Mouse (Mus musculus) liver, postnatal 0 days (tissue): ENCODE data around the gene Capn7. TPM values are rescaled to one million over a fixed set of nuclear protein-coding genes. Genes with fewer than 3 reads are reported as not detected.

Experiments
- ATAC-seq: fragments of 200-750 bp; cut with Nextera tagmentation; 2 replicates; pipeline ENCODE4 v1.8.0; 2017; ENCODE audit warnings: mild to moderate bottlenecking, moderate library complexity
- DNase-seq: peaks from one replicate; pipeline ENCODE4 v3.0.0-alpha.2; 2016
- H3K27ac ChIP-seq: fragments of 300-500 bp; sonication (generic); 2 replicates; pipeline ENCODE4 v1.5.1; 2014; ENCODE audit warnings: antibody characterized with exemption, moderate library complexity, mild to moderate bottlenecking, low read depth
- H3K27me3 ChIP-seq: fragments of 300-500 bp; sonication (generic); 2 replicates; pipeline ENCODE4 v1.6.1; 2014; ENCODE audit warnings: low read length, control low read depth, mixed read lengths; ENCODE audit not compliant: insufficient read depth
- H3K36me3 ChIP-seq: fragments of 300-500 bp; sonication (generic); replicated peaks from 2 replicates; pipeline ENCODE4 v1.6.1; 2014; ENCODE audit warnings: mild to moderate bottlenecking, control low read depth, low read length, moderate library complexity, mixed read lengths; ENCODE audit not compliant: insufficient read depth
- H3K4me1 ChIP-seq: fragments of 300-500 bp; sonication (generic); 2 replicates; pipeline ENCODE4 v1.6.1; 2014; ENCODE audit warnings: antibody characterized with exemption, mild to moderate bottlenecking, control low read depth; ENCODE audit not compliant: insufficient read depth
- H3K4me2 ChIP-seq: fragments of 300-500 bp; sonication (generic); 2 replicates; pipeline ENCODE4 v1.6.1; 2014; ENCODE audit warnings: low read depth, mild to moderate bottlenecking, low read length, moderate library complexity, mixed read lengths
- H3K4me3 ChIP-seq: fragments of 300-500 bp; sonication (generic); 2 replicates; pipeline ENCODE4 v1.5.1; 2014; ENCODE audit warnings: low read depth, low read length
- H3K9ac ChIP-seq: fragments of 300-500 bp; sonication (generic); replicated peaks from 2 replicates; pipeline ENCODE4 v1.6.1; 2014; ENCODE audit warnings: mild to moderate bottlenecking, moderate library complexity
- H3K9me3 ChIP-seq: fragments of 300-500 bp; sonication (generic); 2 replicates; pipeline ENCODE4 v1.6.1; 2016; ENCODE audit warnings: mild to moderate bottlenecking, control low read depth, low read length, mixed read lengths
- CTCF ChIP-seq: sonication (generic); IDR thresholded peaks from 2 replicates; pipeline ENCODE4 v1.5.1; 2016; ENCODE audit warnings: antibody characterized with exemption, low read depth
- EP300 ChIP-seq: IDR thresholded peaks from 2 replicates; pipeline ENCODE4 v1.6.1; 2016; ENCODE audit warnings: antibody characterized with exemption, low read depth, mild to moderate bottlenecking
- WGBS: fragments of 180-500 bp; shearing (Covaris S2); extraction: QIAGEN DNeasy Blood & Tissue Kit; methylation state at CpG from one replicate; pipeline ENCODE4 v1.1.7; 2014; ENCODE audit not compliant: insufficient replicate concordance; 5-methylcytosine and 5-hydroxymethylcytosine counted together
- polyA plus RNA-seq: library from polyadenylated mRNA; unstranded; fragments of >200 nt; fragmentation: Nextera tagmentation; extraction: Ambion mirVana; gene quantifications from 2 replicates; pipeline ENCODE4 v1.2.1, GENCODE M21; 2015

Capn7 gene
- polyA plus RNA-seq, 1 experiment from 2014 or later = 12.4 TPM

GRCm38 (mm10) chr14:31327196-31327595, 9.2 kb upstream of the Capn7 start:
- Histone ChIP-seq H3K27me3 (no peaks in the 10 kb centered on the region), H3K4me1 (peaks cover 11% of the 10 kb centered on the region), H3K36me3 (no peaks in the 10 kb centered on the region), H3K9ac (no peak overlapping the region), H3K27ac (no peak overlapping the region), H3K4me3 (no peak overlapping the region), H3K4me2 (no peak overlapping the region), H3K9me3 (no peaks in the 10 kb centered on the region)
- no peak for ATAC-seq
- DNase-seq = peak; percentile 12
- 87% methylated on average over 1 of the region's 1 CpGs for WGBS
- TF ChIP-seq EP300 = no peak
- no peak for TF ChIP-seq CTCF

GRCm38 (mm10) chr14:31327681-31328080, 8.8 kb upstream of the Capn7 start:
- Histone ChIP-seq H3K36me3 (no peaks in the 10 kb centered on the region), H3K4me3 (no peak overlapping the region), H3K9me3 (no peaks in the 10 kb centered on the region), H3K27ac (no peak overlapping the region), H3K9ac (no peak overlapping the region), H3K4me2 (no peak overlapping the region), H3K27me3 (no peaks in the 10 kb centered on the region), H3K4me1 (peaks cover 11% of the 10 kb centered on the region)
- peak; percentile 9 for DNase-seq
- TF ChIP-seq CTCF (peak; percentile 61), EP300 (no peak)
- WGBS = 63% methylated on average over 4 of the region's 4 CpGs
- ATAC-seq = no peak

DNA sequence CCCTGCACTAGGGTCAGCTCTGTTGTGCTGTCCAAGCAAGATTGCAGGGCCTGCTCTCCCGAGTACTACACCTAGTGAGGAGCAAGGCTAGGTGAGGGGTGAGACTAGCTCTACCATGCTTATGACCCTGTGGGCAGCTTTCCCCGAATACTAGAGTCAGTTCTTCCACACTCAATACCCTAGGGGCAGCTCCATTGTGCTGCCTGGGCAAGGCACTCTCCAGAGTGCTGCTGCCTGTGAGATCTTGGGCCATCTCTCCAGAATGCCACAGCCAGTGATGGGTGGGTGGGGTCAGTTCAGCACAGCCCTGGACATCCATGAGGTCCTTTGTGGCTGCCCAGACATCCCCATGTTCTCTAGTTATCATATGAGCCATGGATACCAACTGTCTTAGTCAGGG, 6.7 kb upstream of the Capn7 start:
- TF ChIP-seq EP300 (no peak), CTCF (no peak)
- 44% methylated on average over 2 of the region's 2 CpGs for WGBS
- no peak for DNase-seq

GRCm38 (mm10) chr14:31330957-31331356, 5.5 kb upstream of the Capn7 start:
- Histone ChIP-seq H3K4me3 (no peak overlapping the region), H3K9me3 (no peaks in the 10 kb centered on the region), H3K9ac (no peak overlapping the region), H3K36me3 (no peaks in the 10 kb centered on the region), H3K27ac (no peak overlapping the region), H3K27me3 (no peaks in the 10 kb centered on the region), H3K4me2 (no peak overlapping the region), H3K4me1 (no peaks in the 10 kb centered on the region)
- 52% methylated on average over 4 of the region's 4 CpGs for WGBS
- DNase-seq (no peak), ATAC-seq (no peak)
- TF ChIP-seq CTCF = no peak
- TF ChIP-seq EP300 = no peak

More for the DNA sequence above, 6.7 kb upstream of the Capn7 start:
- Histone ChIP-seq H3K4me3 (no peak overlapping the region), H3K9me3 (no peaks in the 10 kb centered on the region), H3K36me3 (no peaks in the 10 kb centered on the region), H3K4me2 (no peak overlapping the region), H3K4me1 (no peaks in the 10 kb centered on the region), H3K27ac (no peak overlapping the region), H3K9ac (no peak overlapping the region), H3K27me3 (no peaks in the 10 kb centered on the region)
- ATAC-seq = no peak

DNA sequence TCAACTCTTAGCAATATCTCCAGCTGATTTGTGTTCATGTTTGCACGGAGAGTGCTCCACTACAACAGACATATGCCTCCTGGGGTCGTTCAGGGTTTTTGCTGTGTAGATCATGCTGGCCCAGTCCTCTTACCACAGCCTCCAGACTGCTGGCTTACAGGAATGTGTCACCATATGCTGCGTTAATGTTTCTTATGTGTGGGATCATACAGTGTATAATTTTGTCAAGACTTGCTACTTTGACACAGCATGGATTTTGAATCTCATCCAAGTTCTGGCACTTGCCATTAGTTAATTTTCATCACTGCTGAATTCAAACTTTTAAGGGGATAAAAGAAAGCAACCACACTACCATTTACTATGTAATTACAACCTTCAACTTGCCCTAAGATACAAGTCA, 673 bp upstream of the Capn7 start:
- 0 out of 2 replicates have a peak, but pooled peaks cover 3% of the 10 kb centered on the region for H3K4me1 ChIP-seq
- peaks cover 7% of the 10 kb centered on the region for H3K36me3 ChIP-seq
- no peaks in the 10 kb centered on the region for H3K27me3 ChIP-seq
- no peaks in the 10 kb centered on the region for H3K9me3 ChIP-seq
- WGBS = 57% methylated on average over 3 of the region's 3 CpGs
- H3K9ac ChIP-seq = peak overlapping the region; percentile 52
- no peak overlapping the region for H3K27ac ChIP-seq
- peak overlapping the region; percentile 71 for H3K4me2 ChIP-seq
- DNase-seq (no peak), ATAC-seq (no peak)
- H3K4me3 ChIP-seq = peak overlapping the region; percentile 88
- TF ChIP-seq EP300 = no peak
- TF ChIP-seq CTCF = no peak

GRCm38 (mm10) chr14:31337406-31337805, 968 bp downstream of the Capn7 start:
- WGBS = 20% methylated on average over 7 of the region's 7 CpGs
- Histone ChIP-seq H3K9me3 (no peaks in the 10 kb centered on the region), H3K27me3 (no peaks in the 10 kb centered on the region), H3K4me1 (0 out of 2 replicates have a peak, but pooled peaks cover 3% of the 10 kb centered on the region), H3K4me2 (peak overlapping the region; percentile 71), H3K27ac (0 out of 2 replicates have a peak overlapping the region, but pooled peaks have one; percentile 97), H3K4me3 (peak overlapping the region; percentile 88), H3K9ac (peak overlapping the region; percentile 90), H3K36me3 (peaks cover 12% of the 10 kb centered on the region)
- TF ChIP-seq CTCF = no peak
- TF ChIP-seq EP300 = no peak
- ATAC-seq = no peak
- DNase-seq = no peak

DNA sequence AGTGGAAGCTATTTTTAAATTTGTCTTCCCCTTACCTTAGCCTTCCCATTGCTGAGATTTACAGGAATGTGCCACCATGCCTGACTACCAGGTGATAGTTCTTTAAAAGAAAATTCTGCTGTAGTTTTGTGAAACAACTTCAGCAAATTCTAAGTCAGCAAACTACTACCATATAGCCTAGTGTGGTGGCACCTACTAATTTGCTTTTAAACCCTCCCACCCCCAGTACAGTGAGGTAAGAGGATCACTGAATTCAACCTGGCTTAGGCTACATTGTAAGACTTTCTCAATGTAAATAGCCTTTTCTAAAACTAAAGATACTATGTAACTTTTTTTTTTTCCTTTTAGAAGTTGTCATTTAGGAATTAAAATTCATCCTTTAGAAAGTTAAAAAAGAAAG, 1.5 kb downstream of the Capn7 start:
- no peak for ATAC-seq
- Histone ChIP-seq H3K27me3 (no peaks in the 10 kb centered on the region), H3K36me3 (peaks cover 14% of the 10 kb centered on the region), H3K4me1 (0 out of 2 replicates have a peak, but pooled peaks cover 3% of the 10 kb centered on the region), H3K27ac (no peak overlapping the region), H3K9me3 (no peaks in the 10 kb centered on the region), H3K4me2 (peak overlapping the region; percentile 71), H3K4me3 (peak overlapping the region; percentile 88), H3K9ac (no peak overlapping the region)
- TF ChIP-seq EP300 (no peak), CTCF (no peak)
- DNase-seq = no peak
